Mouse (Mus musculus): Measurements from ENCODE around the gene Btbd9.

DNA sequence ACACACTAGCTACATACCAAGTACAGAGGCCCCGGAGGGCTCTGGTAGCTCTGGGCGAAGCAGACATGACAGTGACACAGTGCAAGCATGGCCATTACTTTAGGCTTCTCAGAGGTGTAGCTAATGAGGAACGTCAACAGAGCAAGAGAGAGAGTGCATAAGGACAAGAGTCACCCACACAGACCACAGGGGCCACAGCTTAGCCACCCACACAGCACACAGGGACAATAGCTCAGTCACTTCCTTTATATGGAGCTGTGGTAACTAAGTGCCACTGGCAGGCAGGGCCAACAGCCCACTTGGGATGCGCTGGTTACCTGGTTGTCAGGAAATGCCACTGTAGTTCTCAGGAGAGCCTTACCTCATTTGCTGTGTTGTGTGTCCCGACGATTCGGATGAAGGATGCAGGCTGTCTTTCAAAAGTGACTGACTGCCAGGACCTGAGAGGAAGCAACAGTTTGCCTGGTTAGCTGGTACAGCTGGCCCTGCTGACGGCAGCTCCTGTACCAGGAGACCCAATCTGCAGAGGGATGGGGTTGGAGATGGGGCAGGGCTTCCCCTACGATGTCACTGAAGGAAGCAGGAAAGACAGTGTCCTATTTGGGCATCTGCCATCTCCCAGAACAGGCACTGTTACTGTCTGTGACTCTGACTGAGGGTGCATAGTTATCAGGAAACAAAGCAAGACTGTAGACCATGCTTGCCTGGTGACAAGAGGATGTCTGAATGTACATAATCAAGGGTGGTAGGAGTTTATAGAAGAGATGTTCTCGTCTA lies 347.7 kb downstream of the Btbd9 start:
- TF ChIP-seq CTCF (IDR thresholded peaks at IDR 0.05; ENCODE audit: extremely low read depth, insufficient read length, insufficient replicate concordance, low read depth, low read length) (no peak), POLR2A (IDR thresholded peaks at IDR 0.05; ENCODE audit: low read depth, low read length) (no peak)

All from small intestine, adult 2 months (tissue).